Mouse (Mus musculus) cerebellum, adult 2 months (tissue): ENCODE results near the gene Kctd7.

Source experiments
- CTCF ChIP-seq: fragments of 200-500 bp; IDR thresholded peaks from 2 replicates; pipeline ENCODE4 v1.5.1; 2011; ENCODE audit warnings: low read depth, mild to moderate bottlenecking, control low read depth, low read length, moderate library complexity, borderline replicate concordance; ENCODE audit not compliant: insufficient read depth
- POLR2A ChIP-seq: fragments of 200-500 bp; IDR thresholded peaks from 2 replicates; pipeline ENCODE4 v1.6.1; 2011; ENCODE audit warnings: low read length, control low read depth, borderline replicate concordance; ENCODE audit not compliant: insufficient read depth

- TF ChIP-seq POLR2A: no peak
- no peak for TF ChIP-seq CTCF
Observed at GRCm38 (mm10) chr5:130182541-130182821, 37.8 kb downstream of the Kctd7 start.
